Mouse (Mus musculus) limb, embryonic 14.5 days (tissue): Measurements from ENCODE around the gene Rap1gap2. TPM values are rescaled to one million over a fixed set of nuclear protein-coding genes. Genes with fewer than 3 reads are reported as not detected.

Experiments used
- ATAC-seq: fragments of 200-750 bp; cut with Nextera tagmentation; 2 replicates; pipeline ENCODE4 v1.8.0; 2017; ENCODE audit warnings: low read depth, moderate number of reproducible peaks, moderate TSS enrichment; ENCODE audit not compliant: low FRiP score
- DNase-seq: peaks from one replicate; pipeline ENCODE4 v3.0.0-alpha.2; 2015; ENCODE audit warnings: low spot score
- H3K27ac ChIP-seq: fragments of 300-500 bp; sonication (generic); replicated peaks from 2 replicates; pipeline ENCODE4 v1.5.1; 2014; ENCODE audit warnings: low read depth, mild to moderate bottlenecking, low read length, moderate library complexity, mixed read lengths
- H3K27me3 ChIP-seq: fragments of 300-500 bp; sonication (generic); 2 replicates; pipeline ENCODE4 v1.6.1; 2014; ENCODE audit warnings: low read length, mixed read lengths; ENCODE audit not compliant: control insufficient read depth, insufficient read depth
- H3K36me3 ChIP-seq: fragments of 300-500 bp; sonication (generic); 2 replicates; pipeline ENCODE4 v1.6.1; 2014; ENCODE audit warnings: mild to moderate bottlenecking, low read length, moderate library complexity, mixed read lengths; ENCODE audit not compliant: control insufficient read depth, insufficient read depth
- H3K4me1 ChIP-seq: fragments of 300-500 bp; sonication (generic); 2 replicates; pipeline ENCODE4 v1.6.1; 2014; ENCODE audit warnings: antibody characterized with exemption, low read length, mixed read lengths; ENCODE audit not compliant: control insufficient read depth, insufficient read depth
- H3K4me2 ChIP-seq: fragments of 300-500 bp; sonication (generic); replicated peaks from 2 replicates; pipeline ENCODE4 v1.6.1; 2014; ENCODE audit warnings: low read depth, mild to moderate bottlenecking, low read length, moderate library complexity; ENCODE audit not compliant: severe bottlenecking
- H3K4me3 ChIP-seq: fragments of 300-500 bp; sonication (generic); replicated peaks from 2 replicates; pipeline ENCODE4 v1.5.1; 2014; ENCODE audit warnings: low read length
- H3K9ac ChIP-seq: fragments of 300-500 bp; sonication (generic); 2 replicates; pipeline ENCODE4 v1.6.1; 2014; ENCODE audit warnings: mild to moderate bottlenecking, low read depth, low read length, moderate library complexity; ENCODE audit not compliant: severe bottlenecking
- H3K9me3 ChIP-seq: fragments of 300-500 bp; sonication (generic); 2 replicates; pipeline ENCODE4 v1.6.1; 2016; ENCODE audit warnings: low read length; ENCODE audit not compliant: control insufficient read depth
- POLR2A ChIP-seq: fragments of 200-500 bp; IDR thresholded peaks from 2 replicates; pipeline ENCODE4 v1.8.0; 2012; ENCODE audit warnings: inconsistent platforms, mild to moderate bottlenecking, moderate library complexity, borderline replicate concordance; ENCODE audit not compliant: insufficient read depth, insufficient read length; ENCODE audit errors: extremely low read depth
- WGBS: fragments of 180-500 bp; shearing (Covaris S2); extraction: QIAGEN DNeasy Blood & Tissue Kit; methylation state at CpG from one replicate; pipeline ENCODE4 v1.1.7; 2014; 5-methylcytosine and 5-hydroxymethylcytosine counted together
- polyA plus RNA-seq, 2 experiments: library from polyadenylated mRNA; depleted of rRNA in 1 of 2; stranded (reverse) in 1 of 2; unstranded in 1 of 2; fragments of >200 nt; fragmentation: Nextera tagmentation in 1 of 2; extraction: Ambion mirVana in 1 of 2; gene quantifications; 2 replicates each; pipeline versions ENCODE4 v1.2.1 to v1.2.3; 2012 to 2014

The Rap1gap2 gene
- polyA plus RNA-seq, 2 experiments, result 1.1 to 4.1 TPM

DNA sequence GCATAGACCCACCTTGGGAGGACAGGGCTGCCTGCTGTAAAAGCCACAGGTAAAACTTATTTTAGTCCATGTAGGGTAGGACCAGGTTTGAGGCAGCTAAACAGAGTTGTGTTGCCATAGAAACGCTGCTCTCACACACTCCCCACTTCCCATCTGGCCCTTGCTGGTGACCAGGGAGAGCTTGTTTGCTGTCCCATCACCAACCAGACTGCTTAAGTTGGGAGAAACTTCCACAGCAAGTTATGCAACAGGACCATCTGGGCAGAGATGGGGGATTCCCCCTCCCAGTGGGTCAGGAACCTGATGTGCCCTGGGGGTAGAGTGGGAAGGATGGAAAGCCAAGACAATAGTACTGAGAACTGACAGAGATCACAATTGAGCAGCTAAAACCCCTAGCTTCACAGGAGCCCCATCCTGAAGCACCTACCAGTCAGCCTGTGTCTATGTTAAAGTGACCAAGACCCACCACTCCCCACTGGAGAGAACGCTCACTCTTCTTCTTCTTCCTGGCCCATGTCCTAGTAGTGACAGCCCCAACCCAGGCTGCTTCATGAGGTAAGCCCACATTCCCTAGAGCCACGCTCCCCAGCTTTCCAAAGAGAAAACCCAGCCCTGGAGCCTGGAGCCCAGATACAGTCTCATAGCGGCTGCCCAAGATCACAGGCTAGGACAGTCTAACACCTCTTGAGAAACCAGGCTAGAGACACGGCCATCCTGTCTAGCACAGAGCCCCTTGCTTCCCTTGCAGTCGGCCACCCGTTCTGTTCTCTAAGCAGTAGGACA is 125.1 kb downstream of the Rap1gap2 start:
- H3K27ac ChIP-seq, result no peak overlapping the region
- H3K4me2 ChIP-seq, result no peak overlapping the region
- 87% methylated on average over 7 of the region's 7 CpGs for WGBS
- no peak for DNase-seq
- no peaks in the 10 kb centered on the region for H3K27me3 ChIP-seq
- no peak for ATAC-seq
- H3K36me3 ChIP-seq, result no peaks in the 10 kb centered on the region
- TF ChIP-seq POLR2A, result no peak
- no peak overlapping the region for H3K4me3 ChIP-seq
- no peak overlapping the region for H3K9ac ChIP-seq
- no peaks in the 10 kb centered on the region for H3K9me3 ChIP-seq
- no peaks in the 10 kb centered on the region for H3K4me1 ChIP-seq

DNA sequence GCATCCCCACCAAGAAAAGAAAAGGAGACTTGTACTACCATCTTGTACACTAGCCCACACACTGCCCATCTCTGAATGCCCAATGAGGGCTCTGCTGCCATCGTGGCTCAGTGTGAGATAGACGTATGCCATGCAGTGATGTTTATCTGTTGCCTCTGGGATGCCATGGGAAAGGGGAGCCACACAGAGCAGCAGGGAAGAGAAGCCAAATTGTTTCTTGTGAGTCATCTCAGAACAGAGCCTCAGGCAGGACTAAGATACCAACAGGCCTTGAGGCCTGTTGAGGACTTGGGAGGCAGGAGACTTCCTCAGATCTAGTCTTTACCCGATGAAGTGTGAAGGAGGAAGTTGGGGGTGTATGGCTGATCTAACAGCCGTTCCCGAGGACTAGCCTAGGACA is 126.8 kb downstream of the Rap1gap2 start:
- Histone ChIP-seq H3K9me3 (no peaks in the 10 kb centered on the region), H3K9ac (no peak overlapping the region), H3K36me3 (no peaks in the 10 kb centered on the region), H3K27me3 (no peaks in the 10 kb centered on the region), H3K27ac (no peak overlapping the region), H3K4me1 (no peaks in the 10 kb centered on the region), H3K4me3 (no peak overlapping the region), H3K4me2 (no peak overlapping the region)
- no peak for TF ChIP-seq POLR2A
- no peak for ATAC-seq
- 76% methylated on average over 5 of the region's 5 CpGs for WGBS
- DNase-seq, result no peak

- DNase-seq (no peak), ATAC-seq (no peak)
- Histone ChIP-seq H3K9me3 (no peaks in the 10 kb centered on the region), H3K4me2 (no peak overlapping the region), H3K9ac (no peak overlapping the region), H3K4me1 (no peaks in the 10 kb centered on the region), H3K36me3 (no peaks in the 10 kb centered on the region), H3K4me3 (no peak overlapping the region), H3K27me3 (no peaks in the 10 kb centered on the region), H3K27ac (no peak overlapping the region)
- TF ChIP-seq POLR2A, result no peak
- WGBS, result 77% methylated on average over 6 of the region's 6 CpGs
Observed at GRCm38 (mm10) chr11:74483153-74483817, 127.4 kb downstream of the Rap1gap2 start.

DNA sequence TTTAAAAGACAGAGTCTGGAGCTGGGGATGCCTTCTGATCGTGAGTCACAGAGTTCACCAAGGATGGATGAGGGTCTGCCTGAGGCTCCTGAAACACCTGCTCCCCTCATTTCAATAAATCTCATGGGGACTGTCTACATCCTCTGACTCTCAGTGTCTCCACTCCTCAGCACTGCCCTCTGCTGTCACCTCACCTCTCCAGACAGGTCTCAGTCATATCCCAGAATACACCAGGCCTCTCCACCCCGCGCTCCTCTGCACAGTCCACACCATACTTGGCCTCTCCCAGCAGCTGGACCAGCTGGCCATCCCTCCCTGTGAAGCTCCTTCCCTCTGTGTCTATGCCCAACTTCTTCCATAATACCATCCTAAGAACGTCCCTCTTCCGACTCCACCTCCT is 128.9 kb downstream of the Rap1gap2 start:
- H3K27ac ChIP-seq, result no peak overlapping the region
- no peak for DNase-seq
- no peak overlapping the region for H3K9ac ChIP-seq
- whole genome bisulfite sequencing, result 70% methylated on average over 5 of the region's 5 CpGs
- ATAC-seq, result no peak
- no peaks in the 10 kb centered on the region for H3K27me3 ChIP-seq
- H3K36me3 ChIP-seq, result no peaks in the 10 kb centered on the region
- TF ChIP-seq POLR2A, result no peak
- no peaks in the 10 kb centered on the region for H3K9me3 ChIP-seq
- no peak overlapping the region for H3K4me2 ChIP-seq
- no peak overlapping the region for H3K4me3 ChIP-seq
- H3K4me1 ChIP-seq, result no peaks in the 10 kb centered on the region

GRCm38 (mm10) chr11:74479715-74480289 is 130.9 kb downstream of the Rap1gap2 start:
- H3K27ac ChIP-seq, result no peak overlapping the region
- no peaks in the 10 kb centered on the region for H3K4me1 ChIP-seq
- H3K4me2 ChIP-seq, result no peak overlapping the region
- TF ChIP-seq POLR2A, result no peak
- H3K27me3 ChIP-seq, result no peaks in the 10 kb centered on the region
- no peaks in the 10 kb centered on the region for H3K36me3 ChIP-seq
- WGBS, result 79% methylated on average over 5 of the region's 5 CpGs
- no peak for ATAC-seq
- no peak for DNase-seq
- no peak overlapping the region for H3K4me3 ChIP-seq
- no peak overlapping the region for H3K9ac ChIP-seq
- no peaks in the 10 kb centered on the region for H3K9me3 ChIP-seq
